Mouse (Mus musculus): ENCODE results near the gene Dhps.
"Not testable (repeated sequence)": the region's sequence is repeated elsewhere in the genome, so short reads cannot be mapped to it uniquely, and the experiment has no call there.

The Dhps gene

GRCm38 (mm10) chr8:85095051-85095450 lies 23.5 kb downstream of the Dhps start:
- in situ Hi-C loops (cut with MboI), result loop anchor here (25.0 kb wide), 1 partner anchor 192 kb away; the partner anchor contains the start of genes Orc6 and Vps35

GRCm38 (mm10) chr8:85095566-85095965 lies 24.0 kb downstream of the Dhps start:
- in situ Hi-C loops (cut with MboI), result loop anchor here (25.0 kb wide), 1 partner anchor 192 kb away; the partner anchor contains the start of genes Orc6 and Vps35

DNA sequence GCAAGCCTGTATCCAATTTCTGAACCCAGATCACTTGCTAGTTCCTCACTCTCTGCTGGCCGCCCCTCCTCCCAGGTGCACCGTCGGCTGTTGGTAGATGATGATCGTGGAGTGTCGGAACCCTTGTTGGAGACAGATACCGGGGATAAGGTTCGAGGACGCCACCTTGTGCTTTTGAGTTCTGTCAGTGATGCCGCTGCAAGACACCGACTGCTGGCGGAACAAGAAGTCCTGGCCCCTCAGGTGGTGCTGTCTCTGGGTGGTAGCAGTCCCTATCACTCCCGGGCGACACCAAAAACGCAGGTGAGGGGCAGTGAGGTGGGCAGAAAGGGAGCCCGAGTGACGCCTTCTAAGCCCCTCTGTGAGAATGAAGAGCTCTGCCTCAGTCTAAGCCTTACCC lies 24.6 kb downstream of the Dhps start:
- in situ Hi-C loops (cut with MboI), result loop anchor here (25.0 kb wide), 1 partner anchor 191 kb away; the partner anchor contains the start of genes Orc6 and Vps35

DNA sequence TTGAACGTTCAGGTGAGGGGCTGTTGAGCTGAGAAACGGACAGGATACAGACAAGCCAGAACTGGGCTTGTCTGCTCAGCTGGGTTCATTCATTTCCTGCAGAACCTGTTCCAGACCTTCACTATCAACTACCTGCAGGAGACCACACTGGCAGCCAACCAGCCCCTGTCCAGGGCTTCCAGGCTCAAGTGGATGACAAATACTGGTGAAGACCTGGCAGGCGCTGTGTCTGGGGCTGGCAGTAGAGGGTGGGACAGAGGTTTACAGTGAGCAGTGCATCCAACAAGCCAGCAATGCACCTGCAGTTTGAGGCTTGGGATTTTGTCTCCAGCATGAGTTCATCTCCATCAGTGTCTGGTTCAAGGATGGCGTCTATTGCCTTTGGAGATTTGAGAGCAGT lies 25.3 kb downstream of the Dhps start:
- in situ Hi-C loops (cut with MboI), result loop anchor here (25.0 kb wide), 1 partner anchor 190 kb away; the partner anchor contains the start of genes Orc6 and Vps35

- in situ Hi-C loops (cut with MboI), result no loop called here
Observed at GRCm38 (mm10) chr8:85100076-85100665, 28.6 kb downstream of the Dhps start.

DNA sequence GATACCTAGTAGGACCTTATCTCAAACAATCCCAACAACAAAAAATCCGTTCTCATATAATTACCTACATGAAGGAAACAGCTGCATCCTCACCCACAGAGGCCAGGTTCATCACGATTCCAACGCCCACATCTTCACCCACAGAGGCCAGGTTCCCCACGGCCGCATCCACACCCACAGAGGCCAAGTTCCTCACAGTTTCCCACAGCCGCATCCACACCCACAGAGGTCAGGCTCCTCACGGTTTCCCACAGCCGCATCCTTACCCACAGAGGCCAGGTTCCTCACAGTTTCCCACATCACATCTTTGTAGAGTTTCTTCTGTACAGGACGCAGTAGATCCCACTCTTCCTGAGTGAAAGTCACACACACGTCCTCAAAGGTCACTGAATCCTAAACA lies 41.7 kb downstream of the Dhps start:
- in situ Hi-C loops (cut with MboI), result no loop called here

- in situ Hi-C loops (cut with MboI), result no loop called here
Observed at GRCm38 (mm10) chr8:85115501-85115900, 43.9 kb downstream of the Dhps start.

DNA sequence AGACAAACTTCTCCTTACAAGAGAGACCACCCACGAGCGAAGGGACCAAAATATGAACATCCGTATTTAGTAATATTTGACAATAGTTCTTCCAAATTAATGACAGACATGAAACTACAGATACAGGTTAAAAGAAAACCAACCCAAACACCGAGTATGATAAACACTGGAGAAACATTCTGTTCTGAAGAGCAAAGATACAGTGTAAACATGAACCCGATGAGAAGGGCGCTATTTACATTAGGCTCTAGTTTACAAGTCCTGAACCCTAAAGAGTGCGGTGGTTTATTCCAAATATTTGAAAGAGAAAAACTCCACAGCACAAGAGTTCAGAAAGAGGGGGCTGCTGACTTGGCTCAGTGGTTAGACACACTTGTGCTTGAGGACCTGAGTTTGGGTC lies 45.4 kb downstream of the Dhps start:
- in situ Hi-C loops (cut with MboI), result no loop called here

- in situ Hi-C loops (cut with MboI), result no loop called here
Observed at GRCm38 (mm10) chr8:85119052-85119981, 47.8 kb downstream of the Dhps start.

DNA sequence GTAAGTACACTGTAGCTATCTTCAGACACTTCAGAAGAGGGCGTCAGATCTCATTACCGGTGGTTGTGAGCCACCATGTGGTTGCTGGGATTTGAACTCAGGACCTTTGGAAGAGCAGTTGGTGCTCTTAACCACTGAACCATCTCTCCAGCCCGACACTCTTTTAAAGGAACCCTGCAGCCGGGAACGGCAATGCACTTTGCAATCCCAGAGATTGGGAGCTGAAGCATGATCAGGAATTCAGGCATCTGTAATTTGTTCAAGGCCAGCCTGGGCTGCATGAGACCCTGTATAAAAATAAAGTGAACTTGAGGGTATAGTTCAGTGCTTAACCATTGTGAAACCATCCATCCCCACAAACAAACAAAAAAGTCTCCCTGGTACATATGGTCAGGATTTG lies 48.7 kb downstream of the Dhps start:
- in situ Hi-C loops (cut with MboI), result not testable (repeated sequence)

GRCm38 (mm10) chr8:85122995-85123394 lies 51.4 kb downstream of the Dhps start, which contains the start of gene Zfp791:
Gene Zfp791, minus strand, starts transcription at chr8:85123095.
- in situ Hi-C loops (cut with MboI), result no loop called here

GRCm38 (mm10) chr8:85123691-85124090 lies 52.1 kb downstream of the Dhps start:
- in situ Hi-C loops (cut with MboI), result no loop called here
